Mouse (Mus musculus) G1E (cell line): Measurements from ENCODE around the gene Plxnd1.

Source experiments
- CTCF ChIP-seq: IDR thresholded peaks from 2 replicates; pipeline ENCODE4 v1.5.1; 2012; ENCODE audit warnings: low read depth, low read length, inconsistent platforms, mixed read lengths
- POLR2AphosphoS5 ChIP-seq: IDR thresholded peaks from 2 replicates; pipeline ENCODE4 v1.6.1; 2012; ENCODE audit warnings: low read depth, low read length, inconsistent platforms; ENCODE audit not compliant: insufficient replicate concordance

- TF ChIP-seq CTCF (no peak), POLR2AphosphoS5 (no peak)
Measured at GRCm38 (mm10) chr6:115989607-115990006, 5.2 kb downstream of the Plxnd1 start.
